Mouse (Mus musculus) right cerebral cortex, postnatal 36 days (tissue): ENCODE results near the gene Gm5089.

ENCODE experiments used
- DNase-seq, 2 experiments: peaks; one replicate each; pipeline ENCODE4 v3.0.0; 2022; ENCODE audit warnings: low spot score in 2 of 2, mixed read lengths in 1 of 2

Gm5089 gene

GRCm38 (mm10) chr14:122426529-122427203 is 24.2 kb downstream of the Gm5089 start:
- DNase-seq, result no peak

DNA sequence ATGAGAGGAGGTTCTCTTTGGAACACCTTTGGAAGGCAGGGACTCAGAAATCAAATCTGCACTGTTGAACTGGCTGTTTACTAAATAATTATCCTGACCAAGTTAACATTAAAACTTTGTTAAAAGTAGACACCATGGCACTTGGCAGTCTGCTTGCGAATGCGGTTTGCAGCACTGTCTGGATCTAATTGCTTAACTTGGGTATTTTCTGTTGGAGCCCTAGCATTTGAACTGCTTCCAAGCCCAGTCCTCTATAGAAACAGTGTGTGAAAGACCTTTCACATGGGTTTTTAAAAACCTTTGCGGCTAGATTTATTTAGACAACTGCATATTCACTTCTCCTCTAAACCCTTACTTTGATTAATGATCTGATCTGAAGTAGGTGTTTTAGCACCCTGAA is 26.5 kb downstream of the Gm5089 start:
- DNase-seq, result no peak

GRCm38 (mm10) chr14:122416166-122416771 is 34.6 kb downstream of the Gm5089 start:
- no peak for DNase-seq

DNA sequence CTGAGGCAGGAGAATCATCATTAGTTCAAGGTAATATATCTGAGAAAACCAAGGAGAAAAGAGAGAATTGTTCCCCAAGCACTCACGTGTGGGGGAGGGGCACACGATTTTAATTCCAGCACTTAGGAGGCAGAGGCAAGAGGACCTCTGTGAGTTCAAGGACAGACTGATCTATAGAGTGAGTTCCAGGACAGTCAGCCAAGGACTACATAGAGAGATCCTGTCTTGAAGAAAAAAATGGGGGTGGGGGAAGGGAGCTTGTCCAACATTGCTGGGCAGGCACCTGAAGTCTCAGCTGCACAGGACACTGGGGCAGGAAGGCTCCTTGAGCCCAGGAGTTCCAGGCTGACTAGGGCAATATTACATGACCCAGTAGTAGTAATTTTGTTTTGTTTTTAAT is 36.1 kb downstream of the Gm5089 start:
- no peak for DNase-seq

- DNase-seq, result no peak
Observed at GRCm38 (mm10) chr14:122413542-122413928, 37.4 kb downstream of the Gm5089 start.

- DNase-seq, result no peak
Observed at GRCm38 (mm10) chr14:122412841-122413541, 37.9 kb downstream of the Gm5089 start.

GRCm38 (mm10) chr14:122406541-122407219 is 44.2 kb downstream of the Gm5089 start:
- peak; percentile 3 to 11 for DNase-seq

DNA sequence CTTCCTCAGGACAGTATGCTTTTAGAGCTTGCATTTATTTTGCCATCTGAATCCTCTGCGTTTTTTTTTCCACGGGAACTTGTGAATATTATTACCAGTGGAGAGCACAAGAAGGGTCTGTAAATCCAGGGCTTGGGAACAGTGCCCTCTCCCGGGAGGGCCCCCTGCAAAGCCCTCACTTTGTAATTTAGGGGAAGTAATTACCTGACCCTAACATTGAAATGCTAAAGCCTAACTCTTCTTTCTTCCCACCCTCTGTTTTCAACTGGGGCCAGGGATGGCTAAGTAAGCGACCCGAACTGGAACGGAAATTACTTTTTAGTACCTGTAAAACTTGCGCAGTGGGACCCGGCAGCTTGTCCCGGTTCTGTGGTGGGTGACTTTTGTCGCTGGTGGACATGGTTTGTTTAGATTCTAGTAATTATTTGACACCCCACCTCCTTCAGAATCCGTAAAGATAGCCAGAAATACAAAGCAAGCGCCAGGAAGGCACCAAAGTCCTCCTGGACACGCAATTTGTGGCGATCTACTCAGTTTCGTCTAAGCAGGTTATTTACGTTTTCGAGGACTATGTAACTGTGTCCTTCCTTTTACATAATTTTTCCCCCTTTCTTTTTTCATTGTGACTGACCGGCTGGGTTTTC is 44.9 kb downstream of the Gm5089 start:
- DNase-seq, result no peak

DNA sequence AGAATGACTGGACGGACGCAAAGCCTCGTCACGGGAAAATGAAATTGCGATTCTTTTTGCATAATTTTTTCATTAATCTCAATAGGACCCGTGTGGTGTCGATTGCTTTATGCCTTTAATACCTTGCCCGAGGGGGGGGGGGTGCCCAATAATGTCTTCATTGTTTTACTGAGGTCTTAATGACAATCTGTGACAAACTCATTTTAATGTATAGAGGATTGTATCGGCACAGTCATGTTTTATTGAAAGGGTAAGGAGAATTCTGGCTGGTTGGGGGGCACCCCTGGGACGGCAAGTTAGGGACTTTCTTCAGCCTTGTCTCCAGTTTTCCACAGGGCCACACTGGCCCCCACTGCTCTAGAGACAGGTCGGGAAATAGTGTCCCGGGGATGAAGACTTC is 45.7 kb downstream of the Gm5089 start:
- no peak for DNase-seq

- no peak for DNase-seq
Observed at GRCm38 (mm10) chr14:122404596-122405154, 46.2 kb downstream of the Gm5089 start.

GRCm38 (mm10) chr14:122403422-122403940 is 47.4 kb downstream of the Gm5089 start:
- no peak for DNase-seq

- no peak for DNase-seq
Observed at GRCm38 (mm10) chr14:122402716-122403258, 48.1 kb downstream of the Gm5089 start.

- no peak for DNase-seq
Observed at GRCm38 (mm10) chr14:122401886-122402285, 49.0 kb downstream of the Gm5089 start.

- no peak for DNase-seq
Observed at GRCm38 (mm10) chr14:122399906-122400305, 51.0 kb downstream of the Gm5089 start.

- DNase-seq, result no peak
Observed at GRCm38 (mm10) chr14:122398676-122399075, 52.2 kb downstream of the Gm5089 start.

GRCm38 (mm10) chr14:122393119-122393518 is 57.8 kb downstream of the Gm5089 start:
- DNase-seq, result no peak

- DNase-seq, result no peak
Observed at GRCm38 (mm10) chr14:122390935-122391334, 60.0 kb downstream of the Gm5089 start.

DNA sequence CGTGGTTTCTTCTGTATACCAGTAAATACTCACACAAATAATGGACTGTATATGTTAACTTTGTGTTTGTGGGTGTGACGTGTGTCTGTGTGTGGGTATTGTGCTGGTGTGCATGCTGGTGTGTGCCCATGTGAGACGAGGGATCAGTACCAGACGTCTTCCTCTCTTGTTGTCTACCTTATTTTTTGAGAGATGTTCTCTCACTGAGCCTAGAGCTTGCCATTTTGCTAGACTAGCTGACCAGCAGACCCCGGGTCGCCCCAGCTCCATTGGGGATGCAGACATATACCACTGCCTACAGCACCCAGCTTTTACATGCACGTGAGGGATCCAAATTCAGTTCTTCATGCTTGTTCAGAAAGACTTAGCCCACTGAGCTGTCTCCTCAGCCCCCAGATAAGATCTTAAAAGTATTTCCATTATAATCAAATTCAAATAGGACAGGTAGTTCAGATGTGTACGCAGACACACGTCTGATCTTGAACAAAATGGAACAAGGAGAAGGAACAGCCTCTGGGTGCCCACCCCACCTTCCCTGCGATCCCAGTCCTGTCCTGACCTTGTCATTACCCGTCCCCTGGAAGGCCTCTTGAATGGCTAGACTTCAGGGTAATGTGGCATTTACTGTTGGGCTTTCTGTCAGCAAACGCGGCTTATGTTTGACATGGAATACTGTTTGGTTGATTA is 61.1 kb downstream of the Gm5089 start:
- no peak for DNase-seq

DNA sequence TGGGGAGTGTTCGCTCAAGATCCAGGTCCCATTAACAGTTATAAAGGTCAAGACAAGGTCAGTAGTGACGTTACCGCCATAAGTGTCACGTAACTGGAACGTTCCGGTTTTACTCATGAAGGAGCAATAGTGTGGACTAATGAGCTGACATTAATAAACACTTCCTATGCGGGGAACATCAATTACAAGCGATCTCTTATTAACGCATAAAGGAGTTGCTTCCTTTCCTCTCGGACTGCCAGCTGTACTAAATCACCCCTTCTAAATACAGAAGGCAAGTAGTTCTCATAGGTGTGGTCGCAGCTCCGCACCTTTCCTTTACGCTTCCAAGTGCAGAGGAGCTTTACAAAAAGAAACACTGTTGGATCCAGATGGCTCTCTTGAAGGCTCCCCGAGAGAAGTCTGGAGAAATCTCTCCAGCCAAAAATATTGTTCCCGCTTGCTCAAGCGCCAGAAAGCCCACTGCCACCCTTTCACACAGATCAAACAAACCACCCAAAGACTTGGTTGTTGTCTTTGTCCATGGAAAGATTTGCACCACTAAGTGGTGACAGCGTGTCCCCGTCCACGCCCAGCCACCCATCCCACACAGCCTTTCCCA is 62.4 kb downstream of the Gm5089 start:
- DNase-seq, result no peak

DNA sequence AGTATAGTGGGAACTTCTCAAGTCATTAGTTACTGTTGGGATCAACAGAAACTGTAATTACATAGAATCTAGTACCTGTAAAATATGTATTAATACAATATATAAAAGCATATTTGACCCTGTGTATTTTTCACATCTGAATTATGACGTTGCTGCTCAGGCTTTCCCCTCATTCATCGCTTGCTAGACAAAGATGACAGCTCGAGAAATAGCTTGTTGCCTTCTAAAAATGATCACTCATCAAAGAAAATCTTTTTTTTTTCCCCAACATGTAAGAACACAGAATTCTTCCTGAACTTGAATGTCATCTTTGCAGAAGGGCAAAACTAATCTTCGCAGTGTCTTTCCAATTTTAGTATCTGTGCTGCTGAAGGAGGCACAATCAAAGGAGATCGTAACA is 63.1 kb downstream of the Gm5089 start:
- no peak for DNase-seq
